Mouse (Mus musculus): ENCODE measurements at regions not wholly inside any gene's neighbourhood (a gene's known extent, or its start where the extent isn't known, plus 50 kb on each side); places are given as distances from the start of the nearest gene placed in this dataset.

DNA sequence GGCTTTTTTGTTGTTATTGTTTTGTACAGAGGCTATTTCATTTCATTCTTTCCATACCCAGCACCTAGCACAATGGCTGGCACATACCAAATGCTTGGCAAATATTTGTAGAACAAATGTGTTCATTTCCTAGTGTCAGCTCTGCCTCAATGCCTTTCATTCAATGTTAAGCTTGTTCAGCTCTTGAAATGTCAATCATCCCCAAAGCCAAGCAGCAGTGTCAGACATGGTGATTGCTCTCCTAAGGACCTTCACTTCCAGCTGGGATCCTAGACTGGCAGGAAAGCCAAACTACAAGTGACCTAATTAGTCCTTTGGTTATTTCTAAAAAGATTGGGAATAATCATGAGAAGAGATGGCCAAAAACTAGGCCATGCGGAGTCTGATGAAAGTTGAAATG, 50.0 kb upstream of the Mdga2 start:
- H3K9me3 ChIP-seq (ENCODE audit: low read depth, low read length), result no peaks in the 10 kb centered on the region
- H3K36me3 ChIP-seq (ENCODE audit: insufficient read depth), result no peaks in the 10 kb centered on the region
- 89% methylated on average over 1 of the region's 1 CpGs for WGBS
- H3K9ac ChIP-seq, result no peak overlapping the region
- H3K4me2 ChIP-seq, result no peak overlapping the region
- H3K27ac ChIP-seq (ENCODE audit: low read depth), result no peak overlapping the region
- no peaks in the 10 kb centered on the region for H3K4me1 ChIP-seq (ENCODE audit: insufficient read depth)
- DNase-seq, result no peak
- no peak for ATAC-seq (ENCODE audit: insufficient read depth)
- no peak overlapping the region for H3K4me3 ChIP-seq (ENCODE audit: low read depth, low read length)
- no peaks in the 10 kb centered on the region for H3K27me3 ChIP-seq (ENCODE audit: insufficient read depth, low read length)
- TF ChIP-seq CTCF (IDR thresholded peaks at IDR 0.05; ENCODE audit: low read depth), result no peak
